Mouse (Mus musculus) adrenal gland, adult 8-10 months (tissue): ENCODE results near the gene Atp10b. TPM values are rescaled to one million over a fixed set of nuclear protein-coding genes. Genes with fewer than 3 reads are reported as not detected.

Experiments used
- total RNA-seq, 4 experiments: library from RNA; stranded (reverse); gene quantifications; 2 replicates each; pipeline ENCODE4 v1.2.4; 2022

Atp10b gene
- total RNA-seq, 4 experiments from 2014 or later = 0.03 to 0.10 (median 0.06) TPM

Other genes with a start within 250 kb of the Atp10b start
- gene Gm9972, start 114.1 kb upstream of the Atp10b start, total RNA-seq = not detected